Mouse (Mus musculus) liver, embryonic 16.5 days (tissue): ENCODE measurements around the gene Fblim1. TPM values are rescaled to one million over a fixed set of nuclear protein-coding genes. Genes with fewer than 3 reads are reported as not detected.

ENCODE experiments used
- ATAC-seq: fragments of 200-750 bp; cut with Nextera tagmentation; 2 replicates; pipeline ENCODE4 v1.8.0; 2017; ENCODE audit warnings: low read depth, mild to moderate bottlenecking, moderate number of reproducible peaks, moderate library complexity
- H3K27ac ChIP-seq: fragments of 300-500 bp; sonication (generic); 2 replicates; pipeline ENCODE4 v1.5.1; 2014; ENCODE audit warnings: mild to moderate bottlenecking, low read length
- H3K27me3 ChIP-seq: fragments of 300-500 bp; sonication (generic); 2 replicates; pipeline ENCODE4 v1.6.1; 2014; ENCODE audit warnings: low read depth, low read length, mixed read lengths; ENCODE audit not compliant: control insufficient read depth, insufficient read depth
- H3K36me3 ChIP-seq: fragments of 300-500 bp; sonication (generic); 2 replicates; pipeline ENCODE4 v1.6.1; 2014; ENCODE audit warnings: mild to moderate bottlenecking; ENCODE audit not compliant: control insufficient read depth, insufficient read depth
- H3K4me1 ChIP-seq: fragments of 300-500 bp; sonication (generic); 2 replicates; pipeline ENCODE4 v1.6.1; 2014; ENCODE audit warnings: low read depth, low read length, mixed read lengths; ENCODE audit not compliant: control insufficient read depth
- H3K4me2 ChIP-seq: fragments of 300-500 bp; sonication (generic); 2 replicates; pipeline ENCODE4 v1.6.1; 2014; ENCODE audit warnings: low read depth, low read length, mixed read lengths
- H3K4me3 ChIP-seq: fragments of 300-500 bp; sonication (generic); 2 replicates; pipeline ENCODE4 v1.5.1; 2014; ENCODE audit warnings: low read depth, mild to moderate bottlenecking, low read length
- H3K9ac ChIP-seq: fragments of 300-500 bp; sonication (generic); 2 replicates; pipeline ENCODE4 v1.6.1; 2014; ENCODE audit warnings: low read depth, low read length
- H3K9me3 ChIP-seq: fragments of 300-500 bp; sonication (generic); replicated peaks from 2 replicates; pipeline ENCODE4 v1.6.1; 2016; ENCODE audit warnings: low read length; ENCODE audit not compliant: control insufficient read depth
- WGBS: fragments of 180-500 bp; shearing (Covaris S2); extraction: QIAGEN DNeasy Blood & Tissue Kit; methylation state at CpG from one replicate; pipeline ENCODE4 v1.1.7; 2014; ENCODE audit not compliant: insufficient replicate concordance; 5-methylcytosine and 5-hydroxymethylcytosine counted together
- polyA plus RNA-seq: library from polyadenylated mRNA; unstranded; fragments of >200 nt; fragmentation: Nextera tagmentation; extraction: Ambion mirVana; gene quantifications from 2 replicates; pipeline ENCODE4 v1.2.1, GENCODE M21; 2015

Fblim1 gene
- polyA plus RNA-seq, 1 experiment from 2014 or later = 2.3 TPM

DNA sequence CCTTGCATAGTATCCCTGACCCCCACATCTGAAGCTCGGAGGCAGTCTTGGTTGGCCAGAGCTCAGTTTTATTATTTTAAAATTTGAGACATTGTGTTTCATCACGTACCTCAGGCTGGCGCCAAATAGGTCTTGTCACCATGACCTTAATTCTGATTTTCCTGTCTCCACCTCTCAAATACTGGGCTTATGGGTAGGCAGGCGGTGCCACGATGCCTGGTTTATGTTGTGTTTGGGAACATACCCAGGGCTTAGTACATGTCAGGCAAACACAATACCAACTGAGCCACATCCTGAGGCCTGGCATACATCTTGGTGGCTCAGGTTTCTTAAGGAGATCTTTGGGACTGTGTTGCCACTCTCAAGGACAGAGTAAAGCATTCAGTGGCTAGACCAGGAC, 16.7 kb upstream of the Fblim1 start:
- Histone ChIP-seq H3K36me3 (no peaks in the 10 kb centered on the region), H3K27ac (no peak overlapping the region), H3K4me3 (no peak overlapping the region), H3K9ac (no peak overlapping the region), H3K9me3 (no peaks in the 10 kb centered on the region), H3K4me2 (no peak overlapping the region), H3K27me3 (no peaks in the 10 kb centered on the region; the same call in 1 of the 2 replicates), H3K4me1 (peaks cover 10% of the 10 kb centered on the region)
- no peak for ATAC-seq
- WGBS = 63% methylated on average over 5 of the region's 5 CpGs

DNA sequence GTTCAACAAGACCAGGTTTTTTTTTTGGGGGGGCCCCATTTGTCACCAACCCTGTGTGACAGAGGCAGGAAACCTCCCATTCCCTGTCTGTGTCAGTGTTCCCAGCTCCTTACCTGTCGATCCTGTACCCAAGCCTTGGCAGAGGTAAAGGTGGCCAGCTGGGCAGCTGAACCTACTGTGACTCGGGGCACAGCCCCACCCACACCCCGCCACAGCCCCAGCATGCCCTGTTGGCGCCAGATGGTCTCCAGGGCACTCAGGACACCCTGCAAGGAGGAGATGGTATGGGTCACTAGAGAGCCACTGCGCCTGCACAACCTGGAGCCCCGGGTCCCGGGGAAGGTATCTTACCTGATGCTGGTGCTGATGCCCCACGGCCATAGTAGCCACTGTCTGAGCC, 16.2 kb upstream of the Fblim1 start:
- Histone ChIP-seq H3K27me3 (no peaks in the 10 kb centered on the region; the same call in 1 of the 2 replicates), H3K9ac (no peak overlapping the region), H3K4me2 (no peak overlapping the region), H3K4me1 (peaks cover 12% of the 10 kb centered on the region), H3K9me3 (no peaks in the 10 kb centered on the region), H3K4me3 (no peak overlapping the region), H3K36me3 (no peaks in the 10 kb centered on the region), H3K27ac (no peak overlapping the region)
- 66% methylated on average over 8 of the region's 8 CpGs for WGBS
- no peak for ATAC-seq

DNA sequence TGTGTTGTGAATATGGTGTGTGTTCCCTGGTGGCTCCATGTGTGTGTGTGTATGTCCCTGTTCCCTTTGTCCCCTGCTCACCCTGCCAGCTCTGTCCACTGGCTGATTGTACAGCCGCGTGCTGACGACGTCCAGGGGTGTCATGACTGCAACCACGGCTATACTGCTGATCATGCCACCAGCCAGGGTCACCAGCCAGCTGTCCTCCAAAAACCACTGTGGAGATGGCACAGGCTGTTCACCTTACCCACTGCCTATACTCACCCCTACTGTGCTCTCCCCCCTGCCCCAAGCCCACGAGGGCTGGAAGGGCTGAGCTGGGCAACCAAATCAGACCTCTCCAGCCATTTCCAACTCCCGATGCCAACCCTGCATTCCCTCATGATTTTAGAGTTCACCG, 15.4 kb upstream of the Fblim1 start:
- 69% methylated on average over 8 of the region's 8 CpGs for WGBS
- Histone ChIP-seq H3K27me3 (no peaks in the 10 kb centered on the region; the same call in 1 of the 2 replicates), H3K4me2 (no peak overlapping the region), H3K4me1 (peaks cover 12% of the 10 kb centered on the region), H3K4me3 (no peak overlapping the region), H3K36me3 (no peaks in the 10 kb centered on the region), H3K9ac (no peak overlapping the region), H3K27ac (no peak overlapping the region), H3K9me3 (no peaks in the 10 kb centered on the region)
- no peak for ATAC-seq

DNA sequence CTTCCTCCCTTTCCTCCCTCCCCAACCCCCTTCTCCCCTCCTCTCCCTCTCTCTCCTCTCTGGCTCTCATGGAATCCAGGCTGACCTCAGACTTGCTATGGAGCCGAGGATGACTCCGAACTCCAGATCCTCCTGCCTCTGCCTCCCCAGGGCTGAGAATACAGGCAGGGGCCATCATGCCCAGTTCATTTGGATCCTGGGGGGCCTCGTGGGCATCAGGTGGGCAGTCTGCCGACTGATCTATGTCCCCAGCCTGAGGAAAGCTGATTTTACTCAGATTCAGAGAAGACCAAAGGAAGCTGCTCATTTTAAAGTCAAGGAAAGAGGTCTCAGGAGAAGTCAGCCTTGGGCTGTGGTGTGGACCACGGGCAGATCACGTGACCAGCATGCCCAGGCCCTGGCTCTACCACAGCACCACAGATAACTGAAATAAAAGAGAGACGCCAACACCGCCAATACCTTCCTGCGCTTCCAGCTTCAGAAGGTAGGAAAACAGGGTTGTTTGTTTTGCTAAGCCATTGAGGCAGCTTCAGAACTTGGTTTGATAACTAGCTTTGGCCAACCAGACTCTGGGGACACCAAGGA, 13.5 kb upstream of the Fblim1 start:
- no peaks in the 10 kb centered on the region; the same call in 1 of the 2 replicates for H3K27me3 ChIP-seq
- H3K4me3 ChIP-seq = no peak overlapping the region
- ATAC-seq = no peak
- 58% methylated on average over 9 of the region's 9 CpGs for WGBS
- H3K9ac ChIP-seq = no peak overlapping the region
- peaks cover 12% of the 10 kb centered on the region for H3K4me1 ChIP-seq
- H3K36me3 ChIP-seq = no peaks in the 10 kb centered on the region
- no peaks in the 10 kb centered on the region for H3K9me3 ChIP-seq
- H3K27ac ChIP-seq = no peak overlapping the region
- no peak overlapping the region for H3K4me2 ChIP-seq

DNA sequence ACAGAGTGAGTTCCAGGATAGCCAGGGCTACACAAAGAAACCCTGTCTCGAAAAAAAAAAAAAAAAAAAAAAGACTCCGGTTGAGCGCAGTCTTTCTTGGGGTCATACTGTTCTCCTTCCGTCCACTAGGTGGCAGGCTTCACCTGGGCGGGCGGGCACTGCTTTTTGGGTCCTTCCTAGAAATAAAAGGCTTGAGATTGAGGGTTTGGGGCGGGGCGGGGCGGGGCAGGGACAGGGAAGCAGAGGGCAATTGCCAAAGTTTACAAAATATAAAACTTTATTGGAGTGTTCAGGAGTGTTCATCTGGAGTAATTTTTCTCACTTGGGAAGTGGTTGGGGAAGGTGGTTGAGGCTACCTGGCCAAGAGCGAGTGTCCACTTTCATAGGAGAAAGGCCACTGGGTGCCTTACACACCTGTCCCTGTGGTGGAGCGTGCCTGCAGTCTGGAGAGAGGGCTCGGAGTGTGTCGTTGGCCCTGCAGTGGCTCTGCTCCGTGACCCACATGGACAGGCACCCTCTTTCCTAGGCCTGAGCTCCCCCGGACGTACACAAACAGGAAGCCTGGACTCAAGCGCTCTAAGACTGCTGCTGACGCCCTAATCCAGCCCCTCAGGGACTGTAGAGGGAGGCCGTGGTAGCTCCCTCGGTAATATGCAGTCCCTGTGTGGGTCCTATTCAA, 12.8 kb upstream of the Fblim1 start, which contains the start of gene Tmem82:
TSS of gene Tmem82 (minus strand) at position 69 of the 679 bp plus-strand sequence.
- Histone ChIP-seq H3K4me3 (peak within 1 kb of the TSS; percentile 58), H3K36me3 (no peaks in the 10 kb centered on the region), H3K9me3 (no peaks in the 10 kb centered on the region), H3K4me1 (peaks cover 12% of the 10 kb centered on the region), H3K27ac (peak within 1 kb of the TSS; percentile 10; the same call in 1 of the 2 replicates), H3K4me2 (peak within 1 kb of the TSS; percentile 59), H3K27me3 (no peaks in the 10 kb centered on the region; the same call in 1 of the 2 replicates), H3K9ac (peak within 1 kb of the TSS; percentile 58)
- 20% methylated on average over 20 of the region's 20 CpGs for WGBS
- ATAC-seq = no peak

DNA sequence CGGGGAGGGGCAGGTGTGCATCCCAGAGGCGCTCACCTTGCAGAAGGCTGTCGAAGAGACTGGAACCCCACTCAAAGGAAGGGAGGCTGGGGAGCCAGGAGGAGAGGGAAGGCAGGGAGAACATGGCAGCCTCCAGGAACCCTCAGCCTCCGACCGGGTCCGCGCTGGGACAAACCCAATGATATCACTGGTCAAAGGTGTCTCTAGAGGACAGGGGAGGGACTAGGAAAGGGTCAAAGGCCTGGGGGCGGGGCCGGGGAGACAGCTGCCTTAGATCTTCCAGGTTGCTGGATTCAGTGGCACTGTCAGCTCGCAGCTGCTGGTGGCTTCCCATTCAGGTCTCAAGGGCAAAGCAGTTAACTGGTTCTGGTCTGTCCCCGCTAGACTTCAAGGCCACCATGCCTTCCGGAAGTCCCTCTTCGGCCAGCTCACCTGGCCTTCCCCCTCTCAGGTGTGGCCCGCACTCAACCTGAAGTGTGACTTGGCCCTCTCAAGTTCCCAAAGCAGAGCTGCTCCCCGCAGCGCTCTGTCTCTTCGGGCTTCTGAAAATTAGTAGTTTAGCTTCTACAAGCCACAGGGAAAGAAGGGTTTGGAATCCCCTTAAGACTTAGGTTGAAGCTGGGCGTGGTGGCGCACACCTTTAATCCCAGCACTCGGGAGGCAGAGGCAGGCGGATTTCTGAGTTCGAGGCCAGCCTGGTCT, 12.1 kb upstream of the Fblim1 start:
- no peaks in the 10 kb centered on the region; the same call in 1 of the 2 replicates for H3K27me3 ChIP-seq
- no peaks in the 10 kb centered on the region for H3K36me3 ChIP-seq
- H3K4me3 ChIP-seq = peak overlapping the region; percentile 58
- H3K4me1 ChIP-seq = peaks cover 12% of the 10 kb centered on the region
- peak overlapping the region; percentile 10; the same call in 1 of the 2 replicates for H3K27ac ChIP-seq
- H3K4me2 ChIP-seq = peak overlapping the region; percentile 59
- no peaks in the 10 kb centered on the region for H3K9me3 ChIP-seq
- H3K9ac ChIP-seq = peak overlapping the region; percentile 58
- ATAC-seq = peak; percentile 82
- WGBS = 11% methylated on average over 22 of the region's 22 CpGs

DNA sequence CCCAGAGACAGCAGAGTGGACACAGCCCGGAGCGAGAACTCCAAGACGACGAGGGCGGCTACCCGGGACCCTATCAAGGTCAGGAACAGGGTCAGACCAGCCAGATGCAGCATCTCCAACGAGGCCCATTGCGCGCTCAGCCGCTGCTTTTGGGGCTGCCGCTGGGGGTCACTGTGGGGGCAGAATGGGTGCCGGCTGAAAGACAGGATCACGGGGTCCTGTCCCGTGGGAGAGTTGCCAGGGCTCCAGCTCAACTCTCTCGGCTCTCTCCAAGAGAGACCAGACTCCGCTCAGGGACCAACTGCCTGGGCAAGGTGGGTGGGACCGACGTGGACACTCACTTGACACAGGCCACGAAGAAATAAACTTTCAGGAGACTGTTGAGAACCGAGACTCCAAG, 11.4 kb upstream of the Fblim1 start:
- peaks cover 12% of the 10 kb centered on the region for H3K4me1 ChIP-seq
- peak overlapping the region; percentile 58 for H3K4me3 ChIP-seq
- peak overlapping the region; percentile 59 for H3K4me2 ChIP-seq
- H3K27ac ChIP-seq = peak overlapping the region; percentile 10; the same call in 1 of the 2 replicates
- peak overlapping the region; percentile 58 for H3K9ac ChIP-seq
- H3K36me3 ChIP-seq = no peaks in the 10 kb centered on the region
- peak; percentile 28 for ATAC-seq
- H3K9me3 ChIP-seq = no peaks in the 10 kb centered on the region
- WGBS = 3% methylated on average over 20 of the region's 20 CpGs
- no peaks in the 10 kb centered on the region; the same call in 1 of the 2 replicates for H3K27me3 ChIP-seq

DNA sequence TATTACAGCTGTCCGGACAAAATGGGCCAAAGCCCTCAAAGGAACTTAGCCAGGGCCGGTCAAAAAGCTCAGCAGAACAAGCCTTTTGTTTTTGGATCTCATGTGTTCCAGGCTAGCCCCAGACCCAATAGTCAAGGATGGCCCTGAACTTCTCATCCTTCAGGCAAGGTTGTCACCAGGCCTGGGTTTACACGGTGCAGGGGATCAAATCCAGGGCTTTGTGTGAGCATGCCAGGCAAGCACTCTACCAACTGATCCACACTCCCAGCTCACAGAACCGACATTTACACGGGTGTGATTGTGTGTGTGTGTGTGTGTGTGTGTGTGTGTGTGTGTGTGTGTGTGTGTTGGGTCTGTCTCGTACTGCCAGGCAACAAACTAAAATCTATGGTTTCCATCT, 10.9 kb upstream of the Fblim1 start:
- H3K27ac ChIP-seq = no peak overlapping the region
- WGBS = 58% methylated on average over 6 of the region's 6 CpGs
- no peaks in the 10 kb centered on the region for H3K9me3 ChIP-seq
- H3K4me3 ChIP-seq = no peak overlapping the region
- peaks cover 12% of the 10 kb centered on the region for H3K4me1 ChIP-seq
- no peaks in the 10 kb centered on the region; the same call in 1 of the 2 replicates for H3K27me3 ChIP-seq
- no peak for ATAC-seq
- no peak overlapping the region for H3K4me2 ChIP-seq
- H3K9ac ChIP-seq = no peak overlapping the region
- H3K36me3 ChIP-seq = no peaks in the 10 kb centered on the region
